Comparison of ENCODE assay signal across 8 mouse cellular contexts in genomic region chr6:94283318-94284061, GRCm38 (mm10). TPM values are rescaled to one million over a fixed set of nuclear protein-coding genes. Genes with fewer than 3 reads are reported as not detected.
DNase-seq lines count a peak whose midpoint lies in the region; ATAC-seq and TF ChIP-seq lines count a peak whose summit lies in the region.

Magi1 (minus strand) TSS chr6:94283917.

- H3K27me3 ChIP-seq in cerebellum, adult 2 months (ENCODE audit: control insufficient read depth, insufficient read depth, low read length): no peaks in the 10 kb centered on the region

- DNase-seq in MN1 (ENCODE audit: low spot score): peak; percentile 96
- DNase-seq in cerebellum, adult 2 months: peak; percentile 94 to 96
- peak; percentile 94 to 95 for DNase-seq in layer of hippocampus, adult 2 months (ENCODE audit: low spot score in 2 of 2)
- peak; percentile 93 to 96 for DNase-seq in lung, adult 18-20 months
- DNase-seq in ovary, adult 18-20 months (ENCODE audit: low spot score): peak; percentile 95
- DNase-seq in thymus, adult 18-20 months: peak; percentile 59 to 61

- peak; percentile 36; the same call in 1 of the 2 replicates for TF ChIP-seq POLR2A in cerebellum, adult 2 months (IDR thresholded peaks at IDR 0.05; ENCODE audit: borderline replicate concordance, insufficient read depth, low read length)

- H3K27ac ChIP-seq in cerebellum, adult 2 months (ENCODE audit: insufficient read depth, low read length): peak within 1 kb of the TSS; percentile 44; the same call in 1 of the 2 replicates
- peak within 1 kb of the TSS; percentile 81 for H3K27ac ChIP-seq in layer of hippocampus, adult 2 months

- TF ChIP-seq CTCF in cerebellum, adult 2 months (IDR thresholded peaks at IDR 0.05; ENCODE audit: borderline replicate concordance, insufficient read depth, low read depth, low read length): no peak
- TF ChIP-seq CTCF in layer of hippocampus, adult 2 months (conservative IDR thresholded peaks at IDR 0.05): 0 out of 2 replicates have a peak, but pooled peaks have one; percentile 3

- H3K4me3 ChIP-seq in cerebellum, adult 2 months (replicated peaks; ENCODE audit: insufficient read depth, low read depth, low read length): peak within 1 kb of the TSS; percentile 81
- H3K4me3 ChIP-seq in layer of hippocampus, adult 2 months: peak within 1 kb of the TSS; percentile 91

- H3K4me1 ChIP-seq in cerebellum, adult 2 months (ENCODE audit: control insufficient read depth, insufficient read depth, low read length): no peaks in the 10 kb centered on the region

- WGBS in cerebellum, adult 2 months: under 1% methylated on average over 86 of the region's 86 CpGs

- peak; percentile 86 for ATAC-seq in frontal cortex, adult (ENCODE audit: low TSS enrichment)
- peak; percentile 50 to 52 for ATAC-seq in hematopoietic stem cell, adult 5-6 weeks (replicated peaks in 1 of 2; ENCODE audit: insufficient read depth in 1 of 2, low FRiP score in 2 of 2, low TSS enrichment in 1 of 2, low read depth in 1 of 2, poor library complexity in 2 of 2, severe bottlenecking in 2 of 2)

RNA-seq across cellular contexts. Expression of gene Magi1, which starts in this region (rescaled TPM):
- 36.5 and 39.5 TPM in 2 replicates for polyA plus RNA-seq in cerebellum, adult 2 months (2012; rRNA removed)
- total RNA-seq in hematopoietic stem cell, adult 5-6 weeks (2017): 0.13 and 0.20 TPM in 2 replicates
- total RNA-seq in layer of hippocampus, adult 2 months (2021): 10 to 100 TPM; 46.5 to 48.8 TPM

Comparison
In these comparisons a context has a peak if more than half of its experiments do, and no peak if none do; other contexts are left out.
1. Peak in every context shown above with its lines: DNase-seq, ATAC-seq, H3K4me3 ChIP-seq and H3K27ac ChIP-seq.
2. RNA of gene Magi1 (total RNA-seq): 46.5 to 48.8 TPM in layer of hippocampus, adult 2 months; 0.13 to 0.20 TPM in hematopoietic stem cell, adult 5-6 weeks; every median in the first group is over 10 times any median in the second.
3. Peak in ATAC-seq in hematopoietic stem cell, adult 5-6 weeks; RNA of the gene not detected or under 1 TPM.